Mouse (Mus musculus): ENCODE measurements around the gene Dab1.

DNA sequence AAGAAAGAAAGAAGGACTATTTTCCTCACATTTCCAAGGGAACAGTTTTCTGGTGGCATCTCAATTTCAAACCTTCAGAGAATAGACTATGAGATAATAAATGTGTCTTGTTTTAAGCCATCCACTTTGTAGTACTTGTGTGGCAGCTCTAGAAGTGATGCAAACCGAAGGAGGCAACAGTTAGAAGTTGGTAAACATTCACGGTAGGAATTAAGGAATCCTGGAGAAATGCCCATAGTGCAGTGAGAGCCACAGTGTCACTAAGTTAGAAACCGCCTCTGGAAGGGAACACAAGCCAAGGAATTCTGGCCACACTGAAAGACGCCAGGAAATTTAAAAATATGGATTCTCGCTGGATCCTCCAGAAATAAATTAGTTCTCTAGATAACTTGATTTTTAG lies 502.8 kb downstream of the Dab1 start:
- no peak for TF ChIP-seq CTCF (IDR thresholded peaks at IDR 0.05; ENCODE audit: control insufficient read depth, insufficient read depth, low read length)
- TF ChIP-seq POLR2A (IDR thresholded peaks at IDR 0.05; ENCODE audit: borderline replicate concordance, control insufficient read depth, low read depth, low read length) = no peak
